Mouse (Mus musculus): ENCODE measurements around the gene Tirap.

GRCm38 (mm10) chr9:35199772-35200471 is at the start of gene Tirap, which contains the start of gene Srpr:
- TF ChIP-seq CTCF (IDR thresholded peaks at IDR 0.05; ENCODE audit: extremely low read depth, insufficient read depth, low read length) (peak; percentile 37), POLR2A (IDR thresholded peaks at IDR 0.05; ENCODE audit: extremely low read depth, insufficient read depth, low read length) (no peak)

Measured in cortical plate, adult 2 months (tissue).